Mouse (Mus musculus) ES-Bruce4 (cell line): ENCODE measurements around the gene Ecsit. TPM values are rescaled to one million over a fixed set of nuclear protein-coding genes. Genes with fewer than 3 reads are reported as not detected.
"Not testable (repeated sequence)": the region's sequence is repeated elsewhere in the genome, so short reads cannot be mapped to it uniquely, and the experiment has no call there.

ENCODE experiments used
- H3K27ac ChIP-seq: 2 replicates; pipeline ENCODE4 v1.5.1; 2012; ENCODE audit warnings: low read length, inconsistent platforms; ENCODE audit not compliant: insufficient read depth
- H3K27me3 ChIP-seq: 2 replicates; pipeline ENCODE4 v1.6.1; 2012; ENCODE audit warnings: mild to moderate bottlenecking, low read length, inconsistent platforms; ENCODE audit not compliant: control insufficient read depth, poor library complexity, insufficient read depth, severe bottlenecking
- H3K36me3 ChIP-seq: 2 replicates; pipeline ENCODE4 v1.6.1; 2012; ENCODE audit warnings: inconsistent platforms, mild to moderate bottlenecking, low read length, moderate library complexity; ENCODE audit not compliant: control insufficient read depth, poor library complexity, insufficient read depth, severe bottlenecking
- H3K4me1 ChIP-seq: one replicate; pipeline ENCODE4 v1.8.1; 2011; ENCODE audit warnings: low read length; ENCODE audit not compliant: control insufficient read depth, insufficient read depth
- H3K4me3 ChIP-seq: 2 replicates; pipeline ENCODE4 v1.5.1; 2011; ENCODE audit warnings: low read depth, mild to moderate bottlenecking, low read length
- H3K9ac ChIP-seq: 2 replicates; pipeline ENCODE4 v1.6.1; 2012; ENCODE audit warnings: low read depth, mild to moderate bottlenecking, inconsistent platforms; ENCODE audit not compliant: poor library complexity, severe bottlenecking
- H3K9me3 ChIP-seq: replicated peaks from 2 replicates; pipeline ENCODE4 v1.6.1; 2012; ENCODE audit warnings: mild to moderate bottlenecking, low read length, inconsistent platforms; ENCODE audit not compliant: control insufficient read depth, poor library complexity, insufficient read depth, severe bottlenecking
- CTCF ChIP-seq: IDR thresholded peaks from one replicate; pipeline ENCODE4 v1.8.1; 2011; ENCODE audit warnings: low read depth, low read length
- EP300 ChIP-seq: IDR thresholded peaks from 2 replicates; pipeline ENCODE4 v1.6.1; 2011; ENCODE audit warnings: low read depth, low read length; ENCODE audit not compliant: insufficient read depth
- POLR2A ChIP-seq: IDR thresholded peaks from one replicate; pipeline ENCODE4 v1.8.1; 2011; ENCODE audit warnings: low read length; ENCODE audit not compliant: insufficient read depth
- polyA plus RNA-seq: library from polyadenylated mRNA; stranded (reverse); fragments of >200 nt; gene quantifications from 2 replicates; pipeline ENCODE4 v1.2.4, GENCODE M21; 2011; ENCODE audit warnings: low read depth; ENCODE audit not compliant: missing spikeins, insufficient read depth, insufficient read length

The Ecsit gene
- polyA plus RNA-seq, 1 experiment: 21.9 TPM

DNA sequence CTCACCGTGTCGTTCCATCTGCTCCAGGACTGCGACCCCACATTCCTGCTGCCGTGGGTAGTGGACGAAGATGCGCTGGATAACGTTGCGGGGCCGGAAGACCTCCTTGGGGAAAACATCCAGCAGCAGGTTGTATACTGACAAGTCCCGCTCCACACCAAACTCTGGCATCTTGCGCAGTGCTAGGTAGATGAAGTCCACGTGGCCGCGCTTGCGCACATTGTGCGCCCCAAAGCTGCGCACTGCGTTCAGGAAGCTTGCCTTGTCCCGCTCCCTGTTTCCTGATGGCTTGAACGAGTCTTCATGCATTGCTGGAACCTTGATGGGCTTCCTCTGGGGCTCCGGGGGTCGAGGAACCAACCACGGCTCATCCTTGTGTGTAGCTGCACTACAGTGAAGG is 9.0 kb downstream of the Ecsit start:
- no peaks in the 10 kb centered on the region for H3K9me3 ChIP-seq
- no peak overlapping the region for H3K27ac ChIP-seq
- H3K36me3 ChIP-seq: peaks cover 8% of the 10 kb centered on the region
- H3K27me3 ChIP-seq: no peaks in the 10 kb centered on the region
- H3K4me3 ChIP-seq: peak overlapping the region; percentile 75
- H3K9ac ChIP-seq: peak overlapping the region; percentile 10; the same call in 1 of the 2 replicates
- TF ChIP-seq EP300 (no peak), CTCF (no peak), POLR2A (no peak)
- H3K4me1 ChIP-seq: no peaks in the 10 kb centered on the region

DNA sequence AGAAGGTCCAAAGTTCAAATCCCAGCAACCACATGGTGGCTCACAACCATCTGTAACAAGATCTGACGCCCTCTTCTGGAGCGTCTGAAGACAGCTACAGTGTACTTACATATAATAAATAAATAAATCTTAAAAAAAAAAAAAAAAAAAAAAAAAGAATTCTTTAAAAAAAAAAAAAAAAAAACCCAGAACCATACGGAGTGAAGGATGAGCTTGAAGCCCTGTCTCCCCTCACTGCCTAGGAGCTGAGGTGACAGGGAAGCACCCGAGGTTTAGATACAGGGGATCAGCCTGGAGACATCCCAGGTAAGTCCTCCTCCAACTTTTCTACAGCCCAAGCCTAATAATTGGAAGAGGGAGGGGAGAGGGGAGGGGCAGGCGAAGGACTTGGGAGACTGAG is 9.5 kb downstream of the Ecsit start:
- H3K27ac ChIP-seq, H3K4me1 ChIP-seq, H3K9me3 ChIP-seq, H3K27me3 ChIP-seq, H3K36me3 ChIP-seq: not testable (repeated sequence)
- Histone ChIP-seq H3K9ac (peak overlapping the region; percentile 10; the same call in 1 of the 2 replicates), H3K4me3 (peak overlapping the region; percentile 75)

DNA sequence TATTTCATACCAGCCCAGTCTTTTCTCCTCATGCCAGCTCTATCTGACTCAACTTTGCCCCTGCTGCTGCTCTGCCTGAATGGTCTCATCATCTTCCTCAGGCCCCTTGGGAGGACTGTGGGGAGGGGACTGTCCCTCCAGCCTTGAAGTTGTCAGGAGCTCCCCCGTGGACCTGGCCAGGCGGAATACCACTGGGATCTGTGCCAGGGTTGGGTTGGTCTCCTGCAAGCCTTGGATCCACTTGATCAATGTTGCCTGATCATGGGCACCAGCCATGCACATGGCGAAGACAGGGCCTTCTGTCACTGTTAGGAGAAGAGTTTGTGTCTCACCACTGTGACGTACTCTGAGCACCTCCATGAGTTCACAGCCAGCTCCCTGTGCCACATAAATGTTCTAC is 13.0 kb downstream of the Ecsit start:
- H3K4me1 ChIP-seq: no peaks in the 10 kb centered on the region
- H3K4me3 ChIP-seq: no peak overlapping the region
- H3K27ac ChIP-seq: no peak overlapping the region
- peaks cover 8% of the 10 kb centered on the region for H3K36me3 ChIP-seq
- H3K9ac ChIP-seq: no peak overlapping the region
- no peaks in the 10 kb centered on the region for H3K27me3 ChIP-seq
- H3K9me3 ChIP-seq: no peaks in the 10 kb centered on the region
- no peak for TF ChIP-seq CTCF
- no peak for TF ChIP-seq POLR2A
- no peak for TF ChIP-seq EP300

DNA sequence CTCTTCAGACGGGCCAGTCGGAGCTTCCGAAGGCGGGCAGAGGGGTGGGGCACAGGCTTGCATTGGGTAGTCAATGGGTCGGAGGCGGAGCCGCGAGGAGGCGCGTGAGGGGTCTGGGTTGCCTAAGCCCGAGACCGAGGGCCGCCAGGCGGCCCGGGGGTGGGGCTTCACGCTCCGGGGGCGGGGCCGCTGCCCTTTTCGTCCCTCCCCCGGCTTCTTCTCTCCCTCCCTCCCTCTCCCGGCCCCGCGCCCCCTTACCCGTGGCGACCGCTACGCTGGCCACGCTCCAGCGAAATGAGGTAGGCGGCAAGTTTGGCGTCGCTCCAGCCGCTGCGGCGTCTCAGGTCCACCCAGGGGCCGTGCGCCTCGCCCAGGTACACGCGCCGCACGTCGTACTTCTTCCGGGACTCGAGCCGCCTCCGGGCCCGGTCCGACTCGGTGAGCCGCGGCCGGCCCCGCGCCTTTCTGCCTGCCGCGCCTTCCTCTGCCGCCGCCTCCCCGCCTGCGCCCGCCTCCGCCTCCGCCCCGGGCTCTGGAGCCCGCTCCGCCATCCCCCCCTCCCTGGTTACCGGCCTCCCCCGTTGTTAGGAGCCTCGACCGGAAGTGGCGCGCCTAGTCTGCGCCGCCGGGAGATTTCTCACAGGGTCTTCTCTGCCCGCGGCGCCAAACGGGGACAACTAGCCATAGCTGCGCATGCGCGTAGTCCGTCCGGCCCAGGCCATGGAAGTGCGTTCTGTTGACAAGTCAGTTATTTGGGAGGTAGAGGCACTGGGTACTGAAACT is 14.3 kb downstream of the Ecsit start, which contains the start of the genes Gm49318 and Zfp653:
Gene Gm49318, minus strand, starts transcription at position 469 of the 783 bp plus-strand sequence.
Gene Zfp653, minus strand, starts transcription at position 586 of the 783 bp plus-strand sequence.
- Histone ChIP-seq H3K4me1 (no peaks in the 10 kb centered on the region), H3K9ac (peak within 1 kb of the TSS; percentile 98), H3K9me3 (no peaks in the 10 kb centered on the region), H3K4me3 (peak within 1 kb of the TSS; percentile 78), H3K27me3 (no peaks in the 10 kb centered on the region), H3K36me3 (peaks cover 8% of the 10 kb centered on the region), H3K27ac (peak within 1 kb of the TSS; percentile 71)
- TF ChIP-seq EP300: 0 out of 2 replicates have a peak, but pooled peaks have one; percentile 22
- TF ChIP-seq POLR2A: no peak
- TF ChIP-seq CTCF: no peak

DNA sequence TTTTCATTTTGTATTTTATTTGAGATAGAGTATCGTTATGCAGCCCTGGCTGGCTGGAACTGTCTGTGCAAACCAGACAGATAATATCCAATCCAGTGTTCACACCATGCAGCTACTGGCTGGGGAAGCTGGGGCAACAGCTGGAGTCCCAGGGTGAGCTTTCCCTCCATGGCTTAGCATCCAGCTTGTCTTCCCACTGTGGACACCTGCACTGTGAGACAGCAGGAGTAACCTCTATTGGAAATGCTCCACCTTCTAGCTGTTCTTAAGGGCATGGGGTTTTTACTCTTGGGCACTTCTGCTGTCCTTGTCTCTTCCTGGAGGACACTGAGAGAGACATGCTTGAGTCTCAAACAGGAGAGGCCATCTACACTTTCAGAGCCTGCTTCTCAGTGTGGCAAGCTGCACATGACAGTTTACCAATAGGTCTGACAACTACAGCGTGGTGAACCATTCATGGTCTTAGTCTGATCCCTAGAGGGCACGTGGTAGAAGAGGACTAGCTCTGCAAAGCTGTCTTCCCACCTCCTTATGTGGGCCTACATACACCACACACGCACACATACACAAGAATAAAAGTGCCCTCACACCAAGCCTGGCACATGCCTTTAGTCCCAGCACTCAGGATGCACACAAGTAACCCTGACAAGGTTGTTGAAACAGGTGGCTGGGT is 15.2 kb downstream of the Ecsit start:
- Histone ChIP-seq H3K27me3 (no peaks in the 10 kb centered on the region), H3K4me3 (peak overlapping the region; percentile 61), H3K4me1 (no peaks in the 10 kb centered on the region), H3K27ac (no peak overlapping the region), H3K36me3 (peaks cover 8% of the 10 kb centered on the region), H3K9me3 (no peaks in the 10 kb centered on the region), H3K9ac (peak overlapping the region; percentile 20; the same call in 1 of the 2 replicates)
- TF ChIP-seq EP300 (no peak), POLR2A (no peak), CTCF (no peak)

DNA sequence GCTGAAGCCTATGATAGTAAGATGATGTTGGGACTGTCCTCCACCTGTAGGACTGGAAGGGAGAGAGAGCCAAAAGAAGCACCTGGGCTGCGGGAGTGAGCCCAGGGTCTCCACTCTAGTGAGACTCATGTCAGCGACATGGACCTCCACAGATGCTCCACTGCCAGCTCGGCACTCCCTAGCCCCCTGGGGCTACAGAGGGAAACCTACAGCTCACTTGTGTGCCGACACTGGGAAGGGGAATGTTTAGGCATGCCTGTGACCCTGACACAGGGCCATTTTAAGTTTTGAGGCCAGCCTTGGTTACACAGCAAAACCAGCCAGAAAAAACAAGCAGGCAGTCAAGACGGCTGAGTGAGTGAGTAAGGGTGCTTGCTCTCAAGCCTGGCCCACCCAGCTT is 18.0 kb downstream of the Ecsit start:
- Histone ChIP-seq H3K9ac (no peak overlapping the region), H3K27ac (no peak overlapping the region), H3K9me3 (no peaks in the 10 kb centered on the region), H3K27me3 (no peaks in the 10 kb centered on the region), H3K4me1 (no peaks in the 10 kb centered on the region), H3K4me3 (no peak overlapping the region), H3K36me3 (peaks cover 4% of the 10 kb centered on the region; the same call in 1 of the 2 replicates)
- no peak for TF ChIP-seq EP300
- TF ChIP-seq POLR2A: no peak
- TF ChIP-seq CTCF: no peak
